ENCODE assay signal across 12 mouse cellular contexts in genomic region chr11:5802005-5802404, GRCm38 (mm10). TPM values are rescaled to one million over a fixed set of nuclear protein-coding genes. Genes with fewer than 3 reads are reported as not detected.
A peak's percentile ranks its signal among the peaks of the same experiment; 100 is the strongest.
DNase-seq lines count a peak whose midpoint lies in the region; ATAC-seq and TF ChIP-seq lines count a peak whose summit lies in the region.
"Had no signal": no experiment of that assay in that cellular context is flagged by ENCODE, and none has a peak within 500 bp of the region (broad histone marks: within the 10 kb centered on the region; RNA-seq: fewer than 3 reads in every experiment).

No protein-coding gene starts in this region.

- DNase-seq in layer of hippocampus, adult 2 months (ENCODE audit: low spot score in 2 of 2): no peak
- no peak for DNase-seq in layer of hippocampus, postnatal 14 days (ENCODE audit: low spot score in 2 of 2)
- DNase-seq in ZHBTc4 (ENCODE audit: low read depth, low spot score): peak; percentile 37
- peak; percentile 58 to 65 for DNase-seq in gastrocnemius, postnatal 36 days
- no peak for DNase-seq in cerebellum, postnatal 25 days
- DNase-seq: adrenal gland, postnatal 25 days; cerebellum, adult 9-11 months; thymus, postnatal 4 days had no signal

- H3K27me3 ChIP-seq in limb, embryonic 15.5 days: no peaks in the 10 kb centered on the region
- H3K27me3 ChIP-seq: liver, embryonic 15.5 days had no signal

- H3K4me1 ChIP-seq in limb, embryonic 15.5 days: peaks cover 21% of the 10 kb centered on the region

- no peak overlapping the region for H3K9ac ChIP-seq in limb, embryonic 15.5 days
- H3K9ac ChIP-seq: liver, embryonic 15.5 days had no signal

- no peak overlapping the region for H3K4me3 ChIP-seq in layer of hippocampus, adult 2 months
- peak overlapping the region; percentile 7; the same call in 1 of the 2 replicates for H3K4me3 ChIP-seq in limb, embryonic 15.5 days
- H3K4me3 ChIP-seq: liver, embryonic 15.5 days had no signal

- H3K27ac ChIP-seq in layer of hippocampus, adult 2 months: peak overlapping the region; percentile 23; the same call in 1 of the 2 replicates
- H3K27ac ChIP-seq in limb, embryonic 15.5 days: peak overlapping the region; percentile 65
- H3K27ac ChIP-seq: liver, embryonic 15.5 days had no signal

- TF ChIP-seq CTCF in layer of hippocampus, adult 2 months (conservative IDR thresholded peaks at IDR 0.05): no peak

- 59% methylated on average over 12 of the region's 12 CpGs for WGBS in limb, embryonic 15.5 days

- no peaks in the 10 kb centered on the region for H3K9me3 ChIP-seq in limb, embryonic 15.5 days
- H3K9me3 ChIP-seq: liver, embryonic 15.5 days had no signal

- no peak overlapping the region for H3K4me2 ChIP-seq in limb, embryonic 15.5 days
- H3K4me2 ChIP-seq: liver, embryonic 15.5 days had no signal

- no peak for ATAC-seq in limb, embryonic 15.5 days (ENCODE audit: insufficient number of reproducible peaks, low FRiP score, low TSS enrichment, low read depth)
- ATAC-seq in megakaryocyte-erythroid progenitor cell, adult 5-6 weeks (replicated peaks; ENCODE audit: low FRiP score, low TSS enrichment, poor library complexity, severe bottlenecking): no peak

- H3K36me3 ChIP-seq in limb, embryonic 15.5 days: peaks cover 42% of the 10 kb centered on the region

- intact Hi-C loops in gastrocnemius, postnatal 36 days (cut with DNase I): no loop called here

RNA-seq across cellular contexts. Expression of gene Pgam2, which starts 1.5 kb away (rescaled TPM):
- total RNA-seq in layer of hippocampus, adult 2 months (2021): 10 to 100 TPM; 14.7 to 16.2 TPM
- total RNA-seq in layer of hippocampus, postnatal 14 days (2021): 10 to 100 TPM; 12.8 to 14.0 TPM
- total RNA-seq in gastrocnemius, postnatal 36 days (2021): 1,000 to 10,000 TPM; 3,227 to 4,326 TPM
- 68.7 and 217 TPM in 2 replicates for polyA plus RNA-seq in limb, embryonic 15.5 days (2015; fragmentation: Nextera tagmentation; extraction: Ambion mirVana)
- total RNA-seq in megakaryocyte-erythroid progenitor cell, adult 5-6 weeks (2014; fragmentation: Nextera tagmentation): 0.24 TPM in 1 of 2 replicates, not detected in the other
- total RNA-seq in megakaryocyte-erythroid progenitor cell, adult 5-6 weeks (2017): not detected in 2 replicates
- total RNA-seq: adrenal gland, postnatal 25 days had no signal

RNA-seq across cellular contexts. Expression of gene Dbnl, which starts 13.7 kb away (rescaled TPM):
- total RNA-seq in layer of hippocampus, adult 2 months (2021): 10 to 100 TPM; 74.6 to 80.0 TPM
- total RNA-seq in layer of hippocampus, postnatal 14 days (2021): 10 to 100 TPM; 83.4 to 86.0 TPM
- total RNA-seq in gastrocnemius, postnatal 36 days (2021): 10 to 100 TPM; 10.7 to 11.2 TPM
- polyA plus RNA-seq in limb, embryonic 15.5 days (2015; fragmentation: Nextera tagmentation; extraction: Ambion mirVana): 143 and 152 TPM in 2 replicates
- 47.1 and 48.7 TPM in 2 replicates for total RNA-seq in megakaryocyte-erythroid progenitor cell, adult 5-6 weeks (2014; fragmentation: Nextera tagmentation)
- 58.7 and 68.5 TPM in 2 replicates for total RNA-seq in megakaryocyte-erythroid progenitor cell, adult 5-6 weeks (2017)

RNA-seq across cellular contexts. Expression of gene Polm, which starts 35.8 kb away (rescaled TPM):
- 10 to 100 TPM; 14.1 to 15.5 TPM for total RNA-seq in layer of hippocampus, adult 2 months (2021)
- total RNA-seq in layer of hippocampus, postnatal 14 days (2021): 10 to 100 TPM; 12.0 to 13.7 TPM
- 1 to 10 TPM; 1.9 to 2.3 TPM for total RNA-seq in gastrocnemius, postnatal 36 days (2021)
- polyA plus RNA-seq in limb, embryonic 15.5 days (2015; fragmentation: Nextera tagmentation; extraction: Ambion mirVana): 10.4 and 11.6 TPM in 2 replicates
- 8.8 and 15.2 TPM in 2 replicates for total RNA-seq in megakaryocyte-erythroid progenitor cell, adult 5-6 weeks (2014; fragmentation: Nextera tagmentation)
- total RNA-seq in megakaryocyte-erythroid progenitor cell, adult 5-6 weeks (2017): 3.6 and 3.9 TPM in 2 replicates

RNA-seq across cellular contexts. Expression of gene Urgcp, which starts 39.8 kb away (rescaled TPM):
- 10 to 100 TPM; 65.3 to 67.2 TPM for total RNA-seq in layer of hippocampus, adult 2 months (2021)
- total RNA-seq in layer of hippocampus, postnatal 14 days (2021): 10 to 100 TPM; 54.2 to 67.8 TPM
- 10 to 100 TPM; 39.1 to 40.1 TPM for total RNA-seq in gastrocnemius, postnatal 36 days (2021)
- polyA plus RNA-seq in limb, embryonic 15.5 days (2015; fragmentation: Nextera tagmentation; extraction: Ambion mirVana): 28.5 and 29.1 TPM in 2 replicates
- 6.8 and 12.1 TPM in 2 replicates for total RNA-seq in megakaryocyte-erythroid progenitor cell, adult 5-6 weeks (2014; fragmentation: Nextera tagmentation)
- 5.9 and 7.8 TPM in 2 replicates for total RNA-seq in megakaryocyte-erythroid progenitor cell, adult 5-6 weeks (2017)

RNA-seq across cellular contexts. Expression of gene Aebp1, which starts 59.7 kb away (rescaled TPM):
- 1 to 10 TPM; 6.2 to 9.1 TPM for total RNA-seq in layer of hippocampus, adult 2 months (2021)
- total RNA-seq in layer of hippocampus, postnatal 14 days (2021): 10 to 100 TPM in 1 of 2 experiments, 1 to 10 TPM in 1; 5.1 to 14.0 TPM
- 10 to 100 TPM; 28.2 to 55.2 TPM for total RNA-seq in gastrocnemius, postnatal 36 days (2021)
- polyA plus RNA-seq in limb, embryonic 15.5 days (2015; fragmentation: Nextera tagmentation; extraction: Ambion mirVana): 78.4 and 83.4 TPM in 2 replicates
- not detected in 2 replicates for total RNA-seq in megakaryocyte-erythroid progenitor cell, adult 5-6 weeks (2014; fragmentation: Nextera tagmentation)
- total RNA-seq in megakaryocyte-erythroid progenitor cell, adult 5-6 weeks (2017): not detected in 2 replicates
- total RNA-seq: MEL had no signal

Comparison
In these comparisons a context has a peak if more than half of its experiments do, and no peak if none do; other contexts are left out.
1. DNase-seq: peak in ZHBTc4 (single experiment) and gastrocnemius, postnatal 36 days (2 of 2); none in layer of hippocampus, adult 2 months (0 of 2), layer of hippocampus, postnatal 14 days (0 of 2) and cerebellum, postnatal 25 days (0 of 2).
2. RNA of gene Pgam2, which starts 1.5 kb away (total RNA-seq): 3,227 to 4,326 TPM in gastrocnemius, postnatal 36 days; 14.7 to 16.2 TPM in layer of hippocampus, adult 2 months, 12.8 to 14.0 TPM in layer of hippocampus, postnatal 14 days and 0.24 TPM in megakaryocyte-erythroid progenitor cell, adult 5-6 weeks; every median in the first group is over 100 times any median in the second.